Mouse (Mus musculus): ENCODE data around the gene Il1rap. TPM values are rescaled to one million over a fixed set of nuclear protein-coding genes. Genes with fewer than 3 reads are reported as not detected.

The Il1rap gene
- polyA plus RNA-seq, 1 experiment from 2014 or later, result 5.5 TPM

DNA sequence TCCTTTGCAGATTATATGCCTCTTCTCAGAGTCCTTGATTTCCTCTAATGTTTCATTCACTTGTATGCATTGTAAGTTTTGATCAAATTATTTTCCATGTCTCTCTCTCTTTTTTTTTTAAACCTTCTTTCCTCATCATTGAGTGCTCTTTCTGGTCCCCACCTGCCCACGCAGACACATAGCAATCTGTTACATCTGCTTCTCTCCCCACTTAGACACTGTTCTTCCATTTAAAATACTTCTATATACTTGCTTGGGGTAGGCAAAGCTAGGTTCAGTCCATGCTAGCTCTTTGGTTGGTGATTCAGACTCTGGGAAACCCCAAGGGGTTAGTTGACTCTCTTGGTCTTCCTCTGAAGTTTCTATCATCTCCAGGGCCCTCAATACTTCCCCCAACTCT lies 20.0 kb downstream of the Il1rap start:
- Histone ChIP-seq H3K4me2 (ENCODE audit: low read length) (no peak overlapping the region), H3K36me3 (ENCODE audit: control insufficient read depth, insufficient read depth) (no peaks in the 10 kb centered on the region), H3K9me3 (ENCODE audit: control insufficient read depth, low read length) (no peaks in the 10 kb centered on the region), H3K9ac (replicated peaks; ENCODE audit: low read depth, low read length) (no peak overlapping the region), H3K4me3 (replicated peaks; ENCODE audit: low read length) (no peak overlapping the region), H3K27ac (ENCODE audit: low read length) (no peak overlapping the region), H3K4me1 (replicated peaks; ENCODE audit: control insufficient read depth, insufficient read depth, low read length) (no peaks in the 10 kb centered on the region), H3K27me3 (replicated peaks; ENCODE audit: control insufficient read depth, insufficient read depth, low read length) (no peaks in the 10 kb centered on the region)
- WGBS, result 96% methylated on average over 1 of the region's 1 CpGs
- no peak for ATAC-seq

DNA sequence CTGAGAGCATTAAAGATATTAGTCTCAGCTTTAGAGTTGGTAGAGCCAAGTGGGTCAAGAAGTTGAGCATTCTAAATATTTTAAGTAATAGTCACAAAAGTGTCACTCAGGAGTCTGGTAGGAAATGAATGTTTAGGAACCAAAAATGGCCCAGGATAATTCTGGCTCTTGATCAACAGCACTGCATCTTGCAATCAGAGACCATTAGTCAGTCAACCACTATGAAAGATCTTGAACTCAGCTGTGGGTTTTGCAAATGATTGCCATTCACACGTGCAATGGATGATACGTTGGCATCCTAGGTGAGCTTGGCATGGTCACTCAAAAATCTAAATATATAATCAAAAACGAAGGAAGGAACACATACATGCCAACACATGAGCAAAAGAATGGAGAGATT lies 23.1 kb downstream of the Il1rap start:
- ATAC-seq, result no peak
- Histone ChIP-seq H3K27ac (ENCODE audit: low read length) (no peak overlapping the region), H3K4me1 (replicated peaks; ENCODE audit: control insufficient read depth, insufficient read depth, low read length) (no peaks in the 10 kb centered on the region), H3K36me3 (ENCODE audit: control insufficient read depth, insufficient read depth) (no peaks in the 10 kb centered on the region), H3K27me3 (replicated peaks; ENCODE audit: control insufficient read depth, insufficient read depth, low read length) (no peaks in the 10 kb centered on the region), H3K4me2 (ENCODE audit: low read length) (no peak overlapping the region), H3K4me3 (replicated peaks; ENCODE audit: low read length) (no peak overlapping the region), H3K9me3 (ENCODE audit: control insufficient read depth, low read length) (no peaks in the 10 kb centered on the region), H3K9ac (replicated peaks; ENCODE audit: low read depth, low read length) (no peak overlapping the region)
- 90% methylated on average over 3 of the region's 3 CpGs for WGBS

DNA sequence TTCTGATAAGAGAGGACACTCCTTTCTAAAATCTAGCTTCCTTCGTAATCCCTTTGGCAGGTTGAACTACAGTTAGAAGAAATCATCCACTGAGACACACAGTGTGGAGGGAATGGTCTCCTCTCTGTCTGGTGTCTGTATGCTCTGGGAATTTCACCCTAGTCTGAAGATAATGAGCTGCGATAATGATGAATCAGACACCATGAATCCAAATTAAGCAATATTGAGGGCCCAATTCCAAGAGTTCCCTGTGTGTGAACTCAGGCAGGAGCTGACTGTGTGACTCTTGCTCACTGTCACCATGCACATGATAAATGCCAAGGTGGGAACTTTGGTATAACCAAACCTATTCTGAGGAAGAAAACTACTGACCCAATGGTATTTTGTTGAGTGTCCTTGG lies 26.5 kb downstream of the Il1rap start:
- no peak for ATAC-seq
- Histone ChIP-seq H3K27me3 (replicated peaks; ENCODE audit: control insufficient read depth, insufficient read depth, low read length) (no peaks in the 10 kb centered on the region), H3K36me3 (ENCODE audit: control insufficient read depth, insufficient read depth) (no peaks in the 10 kb centered on the region), H3K4me2 (ENCODE audit: low read length) (no peak overlapping the region), H3K9me3 (ENCODE audit: control insufficient read depth, low read length) (no peaks in the 10 kb centered on the region), H3K4me1 (replicated peaks; ENCODE audit: control insufficient read depth, insufficient read depth, low read length) (no peaks in the 10 kb centered on the region), H3K27ac (ENCODE audit: low read length) (no peak overlapping the region), H3K9ac (replicated peaks; ENCODE audit: low read depth, low read length) (no peak overlapping the region), H3K4me3 (replicated peaks; ENCODE audit: low read length) (no peak overlapping the region)
- 94% methylated on average over 2 of the region's 2 CpGs for WGBS

DNA sequence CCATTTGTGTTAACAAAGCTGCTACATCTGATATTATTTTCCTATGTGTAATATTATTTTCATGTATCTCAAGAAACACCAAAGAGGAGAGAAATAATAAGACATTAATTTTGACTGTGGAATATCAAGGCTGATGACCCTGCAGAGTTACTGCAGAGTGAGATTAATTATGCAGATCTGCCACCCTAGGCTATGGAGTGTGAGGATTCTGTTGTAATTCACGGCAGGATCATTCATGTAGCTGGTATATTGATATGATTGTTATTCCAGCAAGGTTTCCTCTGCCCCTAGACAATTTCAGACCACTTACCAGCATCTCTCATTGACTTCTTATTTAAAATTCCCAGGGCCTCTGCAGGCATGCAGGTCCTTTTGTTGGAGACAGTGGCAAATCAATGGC lies 29.0 kb downstream of the Il1rap start:
- Histone ChIP-seq H3K36me3 (ENCODE audit: control insufficient read depth, insufficient read depth) (no peaks in the 10 kb centered on the region), H3K9me3 (ENCODE audit: control insufficient read depth, low read length) (no peaks in the 10 kb centered on the region), H3K27me3 (replicated peaks; ENCODE audit: control insufficient read depth, insufficient read depth, low read length) (no peaks in the 10 kb centered on the region), H3K4me2 (ENCODE audit: low read length) (no peak overlapping the region), H3K4me1 (replicated peaks; ENCODE audit: control insufficient read depth, insufficient read depth, low read length) (no peaks in the 10 kb centered on the region), H3K9ac (replicated peaks; ENCODE audit: low read depth, low read length) (no peak overlapping the region), H3K4me3 (replicated peaks; ENCODE audit: low read length) (no peak overlapping the region), H3K27ac (ENCODE audit: low read length) (no peak overlapping the region)
- WGBS, result 74% methylated on average over 1 of the region's 1 CpGs
- ATAC-seq, result no peak

DNA sequence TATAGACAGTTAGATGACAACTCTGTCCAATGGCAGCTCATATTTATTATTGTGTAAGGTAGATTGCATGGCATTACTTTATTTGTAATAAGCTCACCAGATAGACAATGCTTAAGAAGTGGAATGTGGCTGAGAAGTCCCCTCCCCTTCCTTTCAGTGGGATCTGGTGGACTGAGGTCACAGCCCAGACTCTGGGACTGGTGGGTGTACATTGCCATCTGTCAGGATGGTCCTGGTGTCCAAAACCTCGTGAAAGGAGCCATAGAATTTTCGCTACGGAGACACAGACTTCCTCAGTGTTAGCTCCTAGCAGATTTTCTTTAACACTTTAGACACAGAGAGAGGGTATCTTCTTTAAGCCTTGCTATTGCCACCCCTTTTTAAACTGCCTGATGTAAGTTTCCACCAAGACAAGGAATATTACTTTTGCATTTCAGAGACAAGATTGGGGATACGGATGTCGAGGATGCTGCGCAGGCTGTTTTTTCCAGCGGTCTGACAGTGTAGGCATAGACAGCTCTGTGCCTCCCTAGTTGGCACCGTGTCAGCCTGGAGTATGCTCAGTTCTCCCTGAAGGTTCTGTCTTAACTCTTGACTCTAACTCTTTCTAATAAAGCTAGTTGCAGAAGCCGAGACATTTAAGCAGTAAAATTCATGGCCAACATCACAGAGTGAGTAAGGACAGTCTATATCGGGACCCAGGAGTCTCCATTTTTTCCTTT lies 31.2 kb downstream of the Il1rap start:
- H3K27ac ChIP-seq (ENCODE audit: low read length), result no peak overlapping the region
- ATAC-seq, result no peak
- no peaks in the 10 kb centered on the region for H3K4me1 ChIP-seq (replicated peaks; ENCODE audit: control insufficient read depth, insufficient read depth, low read length)
- no peak overlapping the region for H3K4me3 ChIP-seq (replicated peaks; ENCODE audit: low read length)
- no peak overlapping the region for H3K9ac ChIP-seq (replicated peaks; ENCODE audit: low read depth, low read length)
- no peak overlapping the region for H3K4me2 ChIP-seq (ENCODE audit: low read length)
- no peaks in the 10 kb centered on the region for H3K9me3 ChIP-seq (ENCODE audit: control insufficient read depth, low read length)
- H3K27me3 ChIP-seq (replicated peaks; ENCODE audit: control insufficient read depth, insufficient read depth, low read length), result no peaks in the 10 kb centered on the region
- H3K36me3 ChIP-seq (ENCODE audit: control insufficient read depth, insufficient read depth), result no peaks in the 10 kb centered on the region
- 90% methylated on average over 10 of the region's 10 CpGs for WGBS

DNA sequence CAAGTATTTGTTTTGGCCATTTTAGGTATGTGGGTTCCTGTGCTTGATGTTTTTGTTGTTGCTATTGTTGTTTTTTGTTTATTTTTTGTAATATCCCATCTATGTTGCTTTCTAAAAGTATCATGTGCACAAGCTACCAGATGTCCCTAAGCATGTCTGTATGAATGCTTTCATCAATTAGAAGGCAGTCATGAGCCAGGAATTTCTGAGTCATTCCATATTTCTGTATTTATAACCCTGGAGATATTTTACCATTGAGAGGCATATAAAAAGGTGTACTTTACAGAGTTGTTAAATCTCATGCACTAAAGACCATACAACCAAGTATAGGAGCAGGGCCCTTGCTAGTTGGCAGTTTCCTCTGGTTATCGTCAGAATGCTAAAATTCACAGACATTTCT lies 41.6 kb downstream of the Il1rap start:
- H3K9me3 ChIP-seq (ENCODE audit: control insufficient read depth, low read length), result no peaks in the 10 kb centered on the region
- WGBS, result 96% methylated on average over 1 of the region's 1 CpGs
- H3K27me3 ChIP-seq (replicated peaks; ENCODE audit: control insufficient read depth, insufficient read depth, low read length), result no peaks in the 10 kb centered on the region
- no peaks in the 10 kb centered on the region for H3K4me1 ChIP-seq (replicated peaks; ENCODE audit: control insufficient read depth, insufficient read depth, low read length)
- no peak for ATAC-seq
- H3K9ac ChIP-seq (replicated peaks; ENCODE audit: low read depth, low read length), result no peak overlapping the region
- H3K4me3 ChIP-seq (replicated peaks; ENCODE audit: low read length), result no peak overlapping the region
- no peak overlapping the region for H3K27ac ChIP-seq (ENCODE audit: low read length)
- H3K36me3 ChIP-seq (ENCODE audit: control insufficient read depth, insufficient read depth), result no peaks in the 10 kb centered on the region
- H3K4me2 ChIP-seq (ENCODE audit: low read length), result no peak overlapping the region

DNA sequence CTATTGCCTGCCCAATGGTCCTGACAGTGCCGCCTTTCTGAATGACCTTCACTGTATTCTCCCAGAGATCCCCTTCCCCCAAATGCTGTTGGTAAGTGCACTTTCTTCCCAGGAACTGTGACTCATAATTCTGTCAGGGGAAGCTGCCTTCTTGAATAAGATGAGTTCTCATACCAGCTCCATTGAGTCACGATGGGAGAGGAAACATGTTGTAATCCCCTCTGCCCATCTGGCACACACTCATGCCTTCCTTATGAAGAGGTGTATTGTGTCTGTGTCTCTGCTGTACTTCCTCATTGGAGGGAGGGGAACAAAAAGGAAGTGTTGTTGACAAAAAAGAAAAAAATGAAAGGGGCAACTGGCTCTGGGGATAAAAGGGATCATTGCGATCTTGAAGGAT lies 44.6 kb downstream of the Il1rap start:
- no peak overlapping the region for H3K9ac ChIP-seq (replicated peaks; ENCODE audit: low read depth, low read length)
- 73% methylated on average over 3 of the region's 3 CpGs for WGBS
- no peaks in the 10 kb centered on the region for H3K9me3 ChIP-seq (ENCODE audit: control insufficient read depth, low read length)
- no peak overlapping the region for H3K4me3 ChIP-seq (replicated peaks; ENCODE audit: low read length)
- H3K36me3 ChIP-seq (ENCODE audit: control insufficient read depth, insufficient read depth), result no peaks in the 10 kb centered on the region
- no peaks in the 10 kb centered on the region for H3K4me1 ChIP-seq (replicated peaks; ENCODE audit: control insufficient read depth, insufficient read depth, low read length)
- H3K27me3 ChIP-seq (replicated peaks; ENCODE audit: control insufficient read depth, insufficient read depth, low read length), result no peaks in the 10 kb centered on the region
- no peak for ATAC-seq
- H3K4me2 ChIP-seq (ENCODE audit: low read length), result no peak overlapping the region
- no peak overlapping the region for H3K27ac ChIP-seq (ENCODE audit: low read length)

DNA sequence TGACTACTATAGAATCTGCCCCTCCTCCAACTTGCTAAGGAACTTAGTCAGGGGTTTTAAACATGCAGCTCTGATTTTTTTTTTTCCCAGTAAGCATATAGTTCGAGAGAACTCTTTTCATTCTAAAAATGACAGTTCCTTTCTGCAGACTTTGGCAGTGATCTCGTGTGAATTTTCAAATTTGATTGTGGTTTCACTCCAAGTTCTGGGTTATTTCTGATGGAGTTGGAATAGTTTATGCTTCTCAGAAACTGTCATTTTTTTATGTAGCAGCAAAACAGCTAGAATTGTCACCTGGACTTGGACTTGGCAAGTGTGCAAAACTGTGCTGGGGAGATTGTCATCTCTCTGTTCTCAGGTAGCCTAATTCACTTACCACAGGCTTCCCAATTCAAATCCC lies 53.3 kb downstream of the Il1rap start:
- Histone ChIP-seq H3K27ac (ENCODE audit: low read length) (no peak overlapping the region), H3K36me3 (ENCODE audit: control insufficient read depth, insufficient read depth) (no peaks in the 10 kb centered on the region), H3K27me3 (replicated peaks; ENCODE audit: control insufficient read depth, insufficient read depth, low read length) (no peaks in the 10 kb centered on the region), H3K4me2 (ENCODE audit: low read length) (no peak overlapping the region), H3K4me1 (replicated peaks; ENCODE audit: control insufficient read depth, insufficient read depth, low read length) (no peaks in the 10 kb centered on the region), H3K4me3 (replicated peaks; ENCODE audit: low read length) (no peak overlapping the region), H3K9ac (replicated peaks; ENCODE audit: low read depth, low read length) (no peak overlapping the region), H3K9me3 (ENCODE audit: control insufficient read depth, low read length) (no peaks in the 10 kb centered on the region)
- WGBS, result 55% methylated on average over 2 of the region's 2 CpGs
- no peak for ATAC-seq

DNA sequence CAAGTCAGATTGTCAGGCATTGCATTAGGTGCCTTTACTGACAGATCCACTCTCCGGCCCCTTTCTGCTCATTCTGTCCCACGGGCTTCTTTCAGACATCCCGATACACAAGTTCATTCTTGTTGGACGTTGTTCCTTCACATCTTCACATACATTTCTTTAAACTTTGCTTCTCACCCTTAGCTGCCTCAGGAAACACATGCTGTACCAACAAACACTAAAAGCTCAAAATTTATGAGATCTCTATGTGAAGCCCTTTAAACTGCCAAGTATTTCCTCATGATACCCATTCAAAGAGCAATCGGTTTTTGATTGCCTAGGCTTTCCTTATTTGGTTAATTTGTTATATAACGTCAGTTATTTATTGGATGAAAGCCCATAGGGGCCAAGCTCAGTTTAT lies 61.6 kb downstream of the Il1rap start:
- no peak overlapping the region for H3K9ac ChIP-seq (replicated peaks; ENCODE audit: low read depth, low read length)
- H3K9me3 ChIP-seq (ENCODE audit: control insufficient read depth, low read length), result no peaks in the 10 kb centered on the region
- no peak overlapping the region for H3K4me3 ChIP-seq (replicated peaks; ENCODE audit: low read length)
- WGBS, result 87% methylated on average over 6 of the region's 6 CpGs
- H3K27me3 ChIP-seq (replicated peaks; ENCODE audit: control insufficient read depth, insufficient read depth, low read length), result no peaks in the 10 kb centered on the region
- no peak for ATAC-seq
- no peak overlapping the region for H3K4me2 ChIP-seq (ENCODE audit: low read length)
- no peak overlapping the region for H3K27ac ChIP-seq (ENCODE audit: low read length)
- no peaks in the 10 kb centered on the region for H3K36me3 ChIP-seq (ENCODE audit: control insufficient read depth, insufficient read depth)
- no peaks in the 10 kb centered on the region for H3K4me1 ChIP-seq (replicated peaks; ENCODE audit: control insufficient read depth, insufficient read depth, low read length)

DNA sequence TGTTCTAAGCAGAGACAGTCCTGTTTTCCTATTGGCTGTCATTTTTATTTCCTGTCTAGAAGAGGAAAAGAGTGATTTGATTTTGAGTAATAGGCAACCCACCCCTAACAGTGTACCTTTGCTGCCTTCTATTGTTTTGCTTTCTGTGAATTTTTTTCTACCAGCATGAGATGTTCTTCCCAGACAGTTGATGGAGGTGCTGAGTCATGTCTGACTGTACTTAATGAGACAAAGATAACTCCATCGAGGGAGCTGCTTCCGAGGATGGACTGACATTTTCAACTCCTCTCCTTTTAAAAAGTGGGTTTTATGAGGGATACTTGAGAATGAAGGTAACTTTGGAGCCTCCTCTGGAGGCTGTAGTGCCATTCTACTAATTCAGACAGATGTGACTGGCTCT lies 64.6 kb downstream of the Il1rap start:
- no peak for ATAC-seq
- Histone ChIP-seq H3K9ac (replicated peaks; ENCODE audit: low read depth, low read length) (no peak overlapping the region), H3K4me3 (replicated peaks; ENCODE audit: low read length) (no peak overlapping the region), H3K27me3 (replicated peaks; ENCODE audit: control insufficient read depth, insufficient read depth, low read length) (no peaks in the 10 kb centered on the region), H3K36me3 (ENCODE audit: control insufficient read depth, insufficient read depth) (no peaks in the 10 kb centered on the region), H3K4me2 (ENCODE audit: low read length) (no peak overlapping the region), H3K27ac (ENCODE audit: low read length) (no peak overlapping the region), H3K9me3 (ENCODE audit: control insufficient read depth, low read length) (no peaks in the 10 kb centered on the region), H3K4me1 (replicated peaks; ENCODE audit: control insufficient read depth, insufficient read depth, low read length) (no peaks in the 10 kb centered on the region)
- WGBS, result 86% methylated on average over 2 of the region's 2 CpGs
